Mouse (Mus musculus) liver, adult 2 months (tissue): ENCODE results near the gene Tas2r138. TPM values are rescaled to one million over a fixed set of nuclear protein-coding genes. Genes with fewer than 3 reads are reported as not detected.

Source experiments
- DNase-seq: peaks from one replicate; pipeline ENCODE4 v3.0.0-alpha.2; 2011; ENCODE audit warnings: low read depth, low spot score; ENCODE audit errors: extremely low read depth
- H3K27ac ChIP-seq: fragments of 200-500 bp; replicated peaks from 2 replicates; pipeline ENCODE4 v1.5.1; 2012; ENCODE audit warnings: low read depth, mild to moderate bottlenecking, control low read depth, inconsistent platforms, low read length; ENCODE audit not compliant: insufficient read depth
- H3K27me3 ChIP-seq: fragments of 200-500 bp; 2 replicates; pipeline ENCODE4 v1.6.1; 2012; ENCODE audit warnings: mild to moderate bottlenecking, moderate library complexity, low read length, inconsistent platforms; ENCODE audit not compliant: control insufficient read depth, insufficient read depth
- H3K36me3 ChIP-seq: fragments of 200-500 bp; 2 replicates; pipeline ENCODE4 v1.6.1; 2012; ENCODE audit warnings: low read length, inconsistent platforms; ENCODE audit not compliant: control insufficient read depth, insufficient read depth
- H3K4me1 ChIP-seq: fragments of 200-500 bp; 2 replicates; pipeline ENCODE4 v1.6.1; 2011; ENCODE audit warnings: low read length; ENCODE audit not compliant: control insufficient read depth, insufficient read depth
- H3K4me3 ChIP-seq: fragments of 200-500 bp; 2 replicates; pipeline ENCODE4 v1.5.1; 2011; ENCODE audit warnings: low read depth, mild to moderate bottlenecking, control low read depth, low read length, moderate library complexity; ENCODE audit not compliant: insufficient read depth
- H3K79me2 ChIP-seq: fragments of 200-500 bp; 2 replicates; pipeline ENCODE4 v1.6.1; 2012; ENCODE audit warnings: inconsistent platforms, mild to moderate bottlenecking, low read length, moderate library complexity; ENCODE audit not compliant: control insufficient read depth, insufficient read depth
- H3K9ac ChIP-seq: fragments of 200-500 bp; 2 replicates; pipeline ENCODE4 v1.6.1; 2012; ENCODE audit warnings: low read depth, mild to moderate bottlenecking, control low read depth, inconsistent platforms, low read length
- CTCF ChIP-seq: fragments of 200-500 bp; IDR thresholded peaks from 2 replicates; pipeline ENCODE4 v1.5.1; 2011; ENCODE audit warnings: low read depth, low read length, control low read depth
- POLR2A ChIP-seq: fragments of 200-500 bp; IDR thresholded peaks from 2 replicates; pipeline ENCODE4 v1.6.1; 2011; ENCODE audit warnings: low read length, control low read depth; ENCODE audit not compliant: insufficient read depth; ENCODE audit errors: extremely low read depth
- WGBS: fragments of 180-500 bp; shearing (Covaris S2); methylation state at CpG from one replicate; pipeline ENCODE4 v1.1.7; 2018; 5-methylcytosine and 5-hydroxymethylcytosine counted together
- polyA plus RNA-seq: library from polyadenylated mRNA; depleted of rRNA; stranded (reverse); fragments of >200 nt; gene quantifications from 2 replicates; pipeline ENCODE4 v1.2.3, GENCODE M21; 2012; rRNA removed
- total RNA-seq: library from RNA; depleted of rRNA; stranded (reverse); fragments of >200 nt; gene quantifications from 2 replicates; pipeline ENCODE4 v1.2.3, GENCODE M21; 2014; rRNA removed

Gene Tas2r138
- total RNA-seq = 0.13 TPM in 1 of 2 replicates, not detected in the other
- polyA plus RNA-seq = 0.15 TPM in 1 of 2 replicates, not detected in the other

DNA sequence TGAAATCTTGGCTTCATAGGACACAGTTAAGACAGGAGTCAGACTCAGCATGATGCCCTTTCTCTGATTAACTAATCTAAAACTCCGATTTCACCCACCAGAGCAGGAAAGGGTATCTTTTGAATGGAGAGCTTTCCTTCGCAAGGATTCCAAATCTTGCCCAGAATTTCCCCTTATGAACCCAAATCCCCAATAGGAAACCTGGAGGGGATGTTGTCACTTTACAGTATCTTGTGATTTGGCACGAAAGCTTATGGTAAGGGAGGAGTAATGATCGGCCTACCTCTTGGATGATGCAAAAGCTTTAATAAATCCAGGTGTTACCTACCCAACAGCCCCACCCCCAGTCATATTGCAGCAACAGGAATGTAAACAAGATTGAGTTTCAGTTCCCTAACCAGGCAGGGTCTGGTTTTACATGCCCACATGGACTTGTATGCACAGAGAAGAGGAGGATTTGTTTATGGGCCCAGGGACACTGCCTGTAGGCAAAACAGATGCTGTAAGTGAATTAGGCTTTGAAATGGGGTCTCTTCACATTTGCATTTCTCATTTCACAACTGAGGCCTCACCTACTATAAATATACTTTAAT is at the start of gene Tas2r138:
Gene Tas2r138, minus strand, starts transcription at position 51 of the 593 bp plus-strand sequence.
- Histone ChIP-seq H3K9ac (no peak within 1 kb of the TSS), H3K79me2 (no peaks in the 10 kb centered on the region), H3K4me3 (no peak within 1 kb of the TSS), H3K4me1 (no peaks in the 10 kb centered on the region), H3K27me3 (no peaks in the 10 kb centered on the region), H3K36me3 (no peaks in the 10 kb centered on the region), H3K27ac (no peak within 1 kb of the TSS)
- no peak for DNase-seq
- TF ChIP-seq POLR2A (no peak), CTCF (no peak)
- WGBS = 91% methylated on average over 4 of the region's 4 CpGs

DNA sequence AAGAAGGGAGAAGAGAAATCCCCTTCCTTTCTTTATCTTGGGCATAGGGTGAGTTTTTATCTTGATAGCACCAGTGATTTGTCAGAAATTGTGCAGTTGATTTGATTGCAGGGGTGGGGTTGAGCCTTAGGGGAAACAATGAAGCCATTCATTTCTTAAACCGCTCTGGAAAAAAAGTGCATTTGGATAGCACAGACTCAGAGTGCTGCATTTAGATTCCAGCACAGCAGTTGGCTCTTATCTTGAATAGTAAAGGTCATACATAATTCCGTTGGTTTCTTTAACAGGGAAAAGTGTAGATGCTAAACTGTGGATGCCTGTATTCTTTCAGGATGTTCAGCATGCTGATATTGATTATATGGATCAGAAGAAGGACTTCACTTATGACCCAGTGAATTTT is 47.8 kb upstream of the Tas2r138 start:
- WGBS = 79% methylated on average over 2 of the region's 2 CpGs
- Histone ChIP-seq H3K4me3 (no peak overlapping the region), H3K79me2 (no peaks in the 10 kb centered on the region), H3K27ac (no peak overlapping the region), H3K27me3 (no peaks in the 10 kb centered on the region), H3K4me1 (no peaks in the 10 kb centered on the region), H3K9ac (no peak overlapping the region), H3K36me3 (peaks cover 50% of the 10 kb centered on the region)
- DNase-seq = no peak
- no peak for TF ChIP-seq CTCF
- no peak for TF ChIP-seq POLR2A

DNA sequence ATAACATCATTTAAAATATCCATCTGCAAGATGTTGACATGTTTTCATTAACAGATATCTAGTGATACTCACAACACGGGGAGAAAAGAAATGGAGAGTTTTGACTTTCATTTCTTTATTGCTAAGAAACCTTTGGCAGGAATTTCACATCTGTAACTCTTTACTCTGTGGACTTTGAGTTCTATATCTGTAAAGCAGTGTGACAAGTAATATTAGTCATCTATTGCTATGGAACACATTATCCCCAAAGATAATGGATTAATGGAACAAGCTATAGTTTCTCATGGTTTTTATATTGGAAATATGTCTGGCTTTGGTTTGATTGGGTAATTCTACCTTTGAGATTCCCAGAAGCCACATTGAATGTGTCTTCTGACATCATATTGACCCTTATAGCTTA is 37.8 kb upstream of the Tas2r138 start:
- WGBS = 87% methylated on average over 1 of the region's 1 CpGs
- no peak for DNase-seq
- Histone ChIP-seq H3K4me3 (no peak overlapping the region), H3K9ac (no peak overlapping the region), H3K4me1 (no peaks in the 10 kb centered on the region), H3K27me3 (no peaks in the 10 kb centered on the region), H3K36me3 (peaks cover 39% of the 10 kb centered on the region), H3K27ac (no peak overlapping the region), H3K79me2 (no peaks in the 10 kb centered on the region)
- TF ChIP-seq CTCF = no peak

DNA sequence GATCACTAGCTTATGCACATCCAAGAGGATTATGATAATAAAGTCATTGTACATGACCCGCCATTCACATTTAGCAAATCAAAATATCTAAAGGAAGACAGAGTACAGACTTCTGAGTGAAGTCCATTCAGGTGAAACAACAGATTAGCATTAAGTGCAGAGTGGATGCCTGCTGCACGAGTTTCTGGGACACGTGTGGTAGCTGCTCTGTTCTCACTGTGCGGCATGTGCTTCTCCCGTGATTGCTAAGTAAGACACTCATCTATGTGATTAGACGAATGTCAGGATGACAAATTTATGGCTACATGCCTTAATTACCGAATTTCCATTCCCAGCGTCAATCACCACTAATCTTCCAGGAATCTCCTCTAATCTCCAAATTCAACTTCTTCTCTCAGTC is 32.6 kb upstream of the Tas2r138 start:
- Histone ChIP-seq H3K27me3 (no peaks in the 10 kb centered on the region), H3K4me3 (no peak overlapping the region), H3K79me2 (no peaks in the 10 kb centered on the region), H3K36me3 (peaks cover 38% of the 10 kb centered on the region), H3K9ac (no peak overlapping the region), H3K27ac (no peak overlapping the region), H3K4me1 (no peaks in the 10 kb centered on the region)
- TF ChIP-seq POLR2A (no peak), CTCF (no peak)
- no peak for DNase-seq
- WGBS = 86% methylated on average over 8 of the region's 8 CpGs

DNA sequence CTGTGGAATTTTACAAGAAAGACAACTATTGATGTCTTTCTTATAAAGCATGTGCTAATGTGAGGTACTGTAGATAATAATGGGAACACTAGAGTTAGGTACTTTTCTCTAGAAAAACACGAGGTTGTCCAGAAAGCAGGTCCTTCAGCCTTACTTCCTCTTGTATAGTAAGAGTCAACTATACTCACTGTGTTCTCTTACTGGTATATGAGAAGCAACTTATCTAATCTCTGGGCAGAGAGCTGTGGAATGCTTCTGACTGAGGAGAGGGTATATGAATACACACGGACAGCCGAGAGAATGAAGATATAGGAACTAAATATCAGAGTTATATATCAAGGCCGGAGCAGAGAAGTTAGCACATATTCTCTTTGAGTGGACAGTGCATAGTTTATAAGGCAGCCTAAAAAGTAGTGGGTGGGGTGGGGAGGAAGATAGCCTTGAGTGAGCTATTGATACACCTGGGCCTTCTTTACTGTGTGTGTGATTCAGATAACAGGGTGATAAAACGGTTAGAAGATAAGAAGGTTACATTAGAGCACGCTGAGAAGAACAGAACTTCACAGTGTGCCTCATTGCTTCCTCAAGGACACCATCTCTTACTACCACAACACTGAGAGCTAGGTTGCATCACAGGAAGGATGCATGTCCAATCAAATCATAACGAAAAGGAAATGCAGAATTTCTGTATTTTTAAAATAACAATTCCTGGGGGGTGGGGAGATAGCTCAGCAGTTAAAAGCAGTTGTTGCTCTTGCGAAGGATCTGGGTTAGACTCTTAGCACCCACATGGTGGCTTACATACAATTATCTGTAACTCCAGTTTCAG is 27.8 kb upstream of the Tas2r138 start:
- 70% methylated on average over 8 of the region's 8 CpGs for WGBS
- Histone ChIP-seq H3K36me3 (peaks cover 23% of the 10 kb centered on the region), H3K4me1 (no peaks in the 10 kb centered on the region; the same call in 1 of the 2 replicates), H3K9ac (no peak overlapping the region), H3K27me3 (no peaks in the 10 kb centered on the region), H3K27ac (no peak overlapping the region), H3K4me3 (no peak overlapping the region), H3K79me2 (no peaks in the 10 kb centered on the region; the same call in 1 of the 2 replicates)
- DNase-seq = no peak
- TF ChIP-seq CTCF (no peak), POLR2A (no peak)

DNA sequence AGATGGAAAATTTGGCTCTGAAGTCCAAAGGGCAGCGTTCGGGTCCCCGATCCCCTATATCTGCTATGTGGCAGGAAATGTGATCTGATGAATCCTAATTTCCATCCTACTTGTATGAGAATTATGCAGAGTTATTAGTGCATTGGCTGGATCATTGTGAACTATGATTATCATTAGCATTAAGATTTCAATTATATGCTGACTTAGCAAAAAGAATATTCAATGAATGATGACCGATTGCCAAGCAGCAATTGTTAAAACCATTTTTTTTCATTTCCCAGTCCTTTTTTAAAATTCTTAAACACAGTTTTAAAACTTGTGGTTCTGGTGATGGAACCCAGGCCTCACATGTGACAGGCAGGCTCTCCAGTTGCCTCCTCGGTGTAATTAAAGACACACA is 24.6 kb upstream of the Tas2r138 start:
- peaks cover 1% of the 10 kb centered on the region; the same call in 1 of the 2 replicates for H3K36me3 ChIP-seq
- 88% methylated on average over 5 of the region's 5 CpGs for WGBS
- peaks cover 2% of the 10 kb centered on the region; the same call in 1 of the 2 replicates for H3K4me1 ChIP-seq
- H3K4me3 ChIP-seq = no peak overlapping the region
- no peak overlapping the region for H3K9ac ChIP-seq
- TF ChIP-seq CTCF (no peak), POLR2A (no peak)
- no peaks in the 10 kb centered on the region for H3K27me3 ChIP-seq
- H3K79me2 ChIP-seq = no peaks in the 10 kb centered on the region; the same call in 1 of the 2 replicates
- no peak for DNase-seq
- no peak overlapping the region for H3K27ac ChIP-seq
